Mouse (Mus musculus) CH12F3 (cell line): ENCODE results near the gene Tle6.

Source experiments
- in situ Hi-C: fragments of 300-500 bp; cut with MboI; formaldehyde crosslinking; loops from 2 replicates; pipeline ENCODE4 v1.14.3; 2020; ENCODE audit warnings: low sequenced_read_pairs

The Tle6 gene

GRCm38 (mm10) chr10:81565257-81566228, 35.3 kb downstream of the Tle6 start:
- in situ Hi-C loops, result no loop called here

DNA sequence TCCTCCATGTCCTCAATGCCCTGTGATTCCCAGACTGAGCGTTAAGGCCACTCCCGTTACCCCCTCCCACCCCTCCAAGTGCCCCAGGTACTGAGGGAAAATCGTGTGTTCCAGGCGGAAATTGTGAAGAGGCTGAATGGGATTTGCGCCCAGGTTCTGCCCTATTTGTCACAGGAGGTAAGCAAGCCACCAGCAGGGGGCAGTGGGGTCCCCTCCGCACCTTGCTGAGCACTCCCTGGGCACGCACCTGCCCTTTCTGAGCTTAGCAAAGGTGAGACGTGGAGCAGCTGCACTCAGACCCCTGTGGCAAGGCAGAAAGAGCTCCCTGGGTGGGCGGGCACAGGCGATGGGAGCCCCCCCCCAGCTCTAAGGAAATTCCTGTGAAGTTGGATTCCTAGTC, 36.1 kb downstream of the Tle6 start:
- in situ Hi-C loops, result no loop called here

DNA sequence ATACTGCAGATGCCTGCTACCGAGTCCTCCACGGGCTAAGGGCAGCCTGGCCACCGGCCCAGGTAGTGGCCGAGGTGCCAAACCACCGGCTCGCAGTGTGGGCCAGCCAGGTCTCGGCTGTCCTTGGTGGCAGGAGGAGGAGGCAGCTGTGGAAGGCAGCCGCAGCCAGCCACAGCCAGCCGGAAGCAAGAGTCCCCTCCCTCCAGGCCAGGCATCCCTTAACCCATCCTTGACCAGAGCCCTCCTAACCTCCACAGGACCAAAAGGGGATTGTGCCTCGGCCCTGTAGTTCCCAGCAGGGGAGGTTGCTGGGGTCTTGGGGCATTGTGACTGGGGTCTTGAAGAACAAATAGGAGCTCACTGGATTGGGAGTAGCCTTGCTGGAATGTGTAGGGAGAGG, 36.7 kb downstream of the Tle6 start:
- in situ Hi-C loops, result no loop called here

GRCm38 (mm10) chr10:81563481-81563880, 37.4 kb downstream of the Tle6 start:
- in situ Hi-C loops, result no loop called here

DNA sequence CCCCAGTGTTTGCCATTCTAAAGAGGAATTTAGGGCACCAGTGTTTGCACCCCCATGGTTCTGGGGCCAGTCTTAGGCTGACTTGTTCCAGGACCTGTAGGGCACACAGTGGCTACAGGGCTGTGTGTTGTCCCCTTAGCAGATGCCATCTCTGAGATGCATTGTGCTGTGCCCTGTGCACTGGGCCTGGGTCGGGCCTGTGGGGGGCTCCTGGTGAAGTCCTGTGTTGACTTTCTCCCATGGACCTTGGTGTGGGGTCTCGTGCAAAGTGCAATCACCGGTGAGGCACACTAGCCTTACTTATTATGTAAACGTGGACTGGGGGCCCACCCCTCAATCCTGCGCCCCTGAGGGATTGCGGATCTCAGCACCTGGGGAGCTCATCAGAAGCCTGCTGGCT, 38.5 kb downstream of the Tle6 start:
- in situ Hi-C loops, result no loop called here

DNA sequence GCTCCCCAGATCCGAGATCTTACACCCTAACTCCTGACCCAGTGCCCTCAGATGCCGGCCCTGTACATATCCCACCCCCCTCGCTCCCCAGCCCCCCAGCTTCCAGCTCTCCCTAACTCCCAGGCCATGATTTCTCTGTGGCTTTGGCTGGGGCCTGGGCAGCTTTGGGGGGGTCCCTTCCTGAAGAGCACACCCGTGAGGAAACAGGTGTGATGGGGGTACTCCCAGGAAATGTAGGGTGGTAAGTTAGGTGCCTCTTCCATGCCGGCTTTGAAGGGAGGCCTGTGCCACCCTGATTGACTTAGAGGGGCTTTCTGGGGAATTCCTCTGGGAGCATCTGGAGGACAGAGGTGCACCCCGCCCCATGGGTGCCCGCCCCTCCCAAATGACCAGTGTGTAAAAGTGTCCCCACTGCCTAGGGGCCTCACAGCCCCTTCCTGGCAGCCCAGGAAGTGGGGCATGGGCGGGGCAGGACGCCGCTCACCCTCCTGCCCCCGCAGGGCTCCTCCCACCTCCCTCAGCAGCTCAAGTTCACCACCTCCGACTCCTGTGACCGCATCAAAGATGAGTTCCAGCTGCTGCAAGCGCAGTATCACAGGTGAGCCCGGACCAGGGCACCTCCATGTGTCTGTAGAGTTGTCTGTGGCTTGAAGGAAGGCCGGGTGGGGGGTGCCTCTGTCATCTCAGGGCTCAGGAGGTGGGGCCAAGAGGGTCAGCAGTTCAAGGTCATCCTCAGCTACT, 40.0 kb downstream of the Tle6 start:
- in situ Hi-C loops, result no loop called here

- in situ Hi-C loops, result no loop called here
Observed at GRCm38 (mm10) chr10:81559627-81560539, 41.0 kb downstream of the Tle6 start.

DNA sequence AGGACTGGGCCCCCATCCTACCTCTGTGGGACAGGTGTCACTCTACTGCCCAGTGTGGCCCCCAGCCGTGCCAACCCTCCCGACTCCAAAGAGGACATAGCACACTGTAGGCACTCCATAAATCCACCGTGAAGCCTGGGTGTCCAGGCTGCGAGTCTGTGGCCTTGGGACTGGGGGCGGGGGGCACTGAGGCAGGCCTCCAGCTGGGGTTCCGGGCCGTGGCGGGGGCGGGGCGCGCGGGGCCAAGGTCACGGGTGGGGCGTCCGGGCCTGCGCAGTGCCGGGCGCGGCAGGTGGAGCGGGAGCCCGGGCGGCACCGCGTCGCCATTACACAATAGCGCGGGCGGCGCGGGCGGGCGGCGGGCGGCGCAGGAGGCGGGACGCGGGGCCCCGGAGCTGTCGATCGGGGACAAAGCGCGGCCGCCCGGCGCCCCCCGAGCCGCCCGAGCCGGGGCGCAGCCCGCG, 41.7 kb downstream of the Tle6 start, which contains the start of gene Aes:
Aes (plus strand) TSS at position 326 of the 464 bp plus-strand sequence.
- in situ Hi-C loops, result no loop called here

- in situ Hi-C loops, result no loop called here
Observed at GRCm38 (mm10) chr10:81557491-81557890, 43.4 kb downstream of the Tle6 start.

DNA sequence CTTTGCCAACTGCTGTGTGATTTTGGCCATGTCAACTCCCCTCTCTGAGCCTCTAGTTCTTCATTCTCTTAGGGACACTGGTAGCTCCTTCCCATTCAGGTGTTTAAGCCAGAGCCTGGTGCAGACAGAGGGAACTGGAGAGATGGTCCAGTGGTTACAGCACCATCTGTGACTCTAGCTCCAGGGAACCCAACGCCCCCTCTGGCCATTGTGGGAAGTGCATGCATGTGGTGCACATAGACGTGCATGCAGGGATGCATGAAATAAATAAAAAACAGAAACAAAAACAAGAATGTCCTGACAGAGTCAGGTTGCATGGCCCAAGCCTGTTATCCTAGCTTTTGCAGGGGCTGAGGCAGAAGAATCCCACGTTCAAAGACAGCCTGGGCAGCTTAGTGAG, 44.6 kb downstream of the Tle6 start:
- in situ Hi-C loops, result no loop called here

DNA sequence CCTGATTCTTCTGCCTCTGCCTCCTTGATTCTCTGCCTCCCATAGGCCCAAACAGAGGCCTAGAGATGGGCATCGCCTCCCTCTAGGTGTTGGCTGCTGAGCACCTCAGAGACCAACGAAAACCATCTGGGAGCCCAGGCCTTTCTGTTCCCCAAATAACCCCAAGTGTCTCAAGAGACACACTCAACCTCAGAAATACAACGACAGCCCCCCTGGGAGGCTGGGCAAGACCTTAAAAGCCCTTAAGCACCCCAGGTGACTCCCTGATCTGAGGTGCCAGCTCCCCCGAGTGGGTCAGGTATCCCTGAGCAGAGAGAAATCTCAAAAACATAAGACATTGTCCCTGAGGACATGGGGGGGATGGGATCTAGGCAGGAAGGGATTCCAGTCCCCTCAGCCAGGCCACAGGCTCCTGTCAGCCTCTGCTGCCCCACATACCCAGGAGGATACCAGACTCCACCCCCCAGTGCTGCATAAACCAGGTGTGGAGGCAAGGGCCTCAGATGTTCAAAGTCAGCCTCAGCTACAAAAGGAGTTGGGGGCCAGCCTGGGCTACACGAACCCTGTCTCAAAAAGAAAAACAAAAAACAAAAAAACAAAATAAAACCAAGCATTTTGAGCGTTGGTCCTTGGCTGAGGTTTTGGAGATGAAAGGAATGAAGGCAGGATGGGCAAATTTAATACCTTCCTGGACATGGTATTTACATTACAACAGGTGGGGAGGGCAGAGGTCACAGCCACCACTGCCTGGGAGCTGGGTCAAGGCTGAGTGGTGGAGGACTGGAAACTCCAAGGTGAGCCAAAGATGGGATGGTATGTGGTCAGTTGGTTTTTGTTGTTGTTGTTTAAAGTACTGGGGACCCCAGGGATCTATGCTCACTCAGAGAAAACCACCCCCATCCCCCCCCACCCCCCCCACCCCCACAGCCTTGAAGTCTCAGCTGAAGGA, 46.8 kb downstream of the Tle6 start:
- in situ Hi-C loops, result no loop called here

- in situ Hi-C loops, result no loop called here
Observed at GRCm38 (mm10) chr10:81553232-81553631, 47.6 kb downstream of the Tle6 start.

DNA sequence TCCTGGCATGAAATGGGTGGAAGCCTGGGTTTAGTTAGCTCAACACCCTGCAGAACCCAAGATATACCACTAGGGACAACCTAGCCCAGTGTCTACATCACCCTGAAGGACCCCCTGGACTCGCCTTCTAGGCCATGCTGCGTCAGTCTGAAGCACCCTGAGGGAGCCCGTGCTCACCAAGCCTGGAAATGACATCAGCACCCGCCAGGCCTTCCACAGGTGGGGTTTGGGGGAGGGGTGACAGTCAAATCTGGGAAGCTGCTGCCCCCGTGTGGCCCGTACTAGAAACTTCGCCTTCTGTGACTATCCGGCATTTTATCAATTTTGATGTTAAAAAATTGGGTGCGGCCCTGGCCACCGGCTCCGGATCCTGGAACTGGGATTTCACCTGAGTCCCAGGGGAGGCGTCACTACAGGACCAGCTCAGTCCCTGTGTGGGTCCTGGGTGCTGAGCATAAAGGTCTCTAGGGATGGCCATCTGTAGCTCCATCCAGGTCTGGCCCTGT, 49.2 kb downstream of the Tle6 start:
- in situ Hi-C loops, result no loop called here

DNA sequence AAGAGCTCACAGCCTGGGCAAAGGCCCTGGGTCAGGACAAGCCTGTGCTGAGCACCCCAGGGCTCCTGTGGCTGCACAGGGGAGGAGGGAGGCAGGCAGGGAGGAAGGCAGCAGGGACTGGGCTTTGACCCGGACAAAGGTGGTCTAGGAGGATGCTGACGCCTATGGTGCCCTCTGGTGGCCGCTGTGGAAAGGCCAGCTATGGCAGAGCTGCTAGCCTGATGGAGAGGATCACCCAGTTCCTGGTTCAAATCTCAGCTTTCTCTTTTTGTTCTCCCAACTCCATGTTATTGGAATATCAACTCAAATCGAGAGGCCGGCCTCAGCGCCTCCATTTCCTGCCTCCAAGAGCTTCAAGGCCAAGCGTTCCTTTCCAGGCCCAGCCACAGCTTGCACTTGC, 50.6 kb downstream of the Tle6 start:
- in situ Hi-C loops, result no loop called here

DNA sequence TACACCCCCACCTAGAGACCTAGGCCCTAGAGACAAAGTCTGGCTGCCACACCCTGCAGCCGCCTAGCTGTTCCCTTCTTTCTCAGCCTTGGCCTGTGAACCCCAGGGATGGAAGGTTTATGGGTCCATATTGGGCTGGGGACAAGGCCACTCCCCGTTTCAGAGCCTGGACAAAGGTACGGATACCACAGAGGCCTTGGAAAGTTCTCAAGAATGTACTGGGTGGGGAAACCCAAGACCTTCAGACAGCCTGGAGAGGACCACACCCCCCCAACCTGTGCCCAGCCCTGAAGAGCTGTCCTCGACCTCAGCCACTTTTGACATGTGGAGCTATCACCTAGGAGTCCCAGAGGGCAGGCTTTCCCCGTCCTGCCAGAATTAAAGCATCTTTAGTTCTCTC, 51.9 kb downstream of the Tle6 start:
- in situ Hi-C loops, result no loop called here

GRCm38 (mm10) chr10:81546788-81547571, 53.9 kb downstream of the Tle6 start:
- in situ Hi-C loops, result no loop called here

GRCm38 (mm10) chr10:81546332-81546731, 54.5 kb downstream of the Tle6 start:
- in situ Hi-C loops, result no loop called here

GRCm38 (mm10) chr10:81545161-81545747, 55.6 kb downstream of the Tle6 start, which contains the start of gene Gna11:
Gene Gna11 (minus strand): TSS chr10:81545190.
- in situ Hi-C loops, result no loop called here
